Mouse (Mus musculus): Measurements from ENCODE around the gene Klhdc1.

DNA sequence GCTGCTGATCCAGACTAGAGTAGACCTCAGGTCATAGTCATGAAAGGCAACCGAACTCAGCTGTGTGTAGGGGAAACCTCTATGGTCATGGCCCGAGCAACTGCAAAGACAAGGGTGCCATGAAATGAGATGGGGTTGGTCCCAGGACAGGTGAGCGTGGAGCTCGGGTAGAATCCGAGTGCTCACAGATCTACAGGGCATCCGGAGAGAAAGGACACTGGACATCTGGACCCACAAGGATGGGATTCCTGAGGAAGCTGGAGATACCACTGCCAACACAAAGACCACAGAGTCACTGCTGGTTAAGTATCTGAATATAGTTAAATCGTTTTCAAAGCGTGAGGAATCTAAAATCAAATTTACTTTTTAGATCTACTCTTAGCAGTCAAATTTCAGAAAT is 33.6 kb upstream of the Klhdc1 start:
- TF ChIP-seq CTCF (IDR thresholded peaks at IDR 0.05; ENCODE audit: insufficient read depth, low read length) (no peak), POLR2A (IDR thresholded peaks at IDR 0.05; ENCODE audit: borderline replicate concordance, extremely low read depth, low read depth, low read length) (no peak)
